Mouse (Mus musculus) hindbrain, embryonic 11.5 days (tissue): Measurements from ENCODE around the gene Phf23. TPM values are rescaled to one million over a fixed set of nuclear protein-coding genes. Genes with fewer than 3 reads are reported as not detected.
"Not testable (repeated sequence)": the region's sequence is repeated elsewhere in the genome, so short reads cannot be mapped to it uniquely, and the experiment has no call there.

Source experiments
- ATAC-seq: fragments of 200-750 bp; cut with Nextera tagmentation; 2 replicates; pipeline ENCODE4 v1.8.0; 2017; ENCODE audit warnings: mild to moderate bottlenecking, moderate TSS enrichment, moderate library complexity; ENCODE audit not compliant: low FRiP score
- DNase-seq: peaks from one replicate; pipeline ENCODE4 v3.0.0-alpha.2; 2015; ENCODE audit warnings: low spot score
- H3K27ac ChIP-seq: fragments of 300-500 bp; sonication (generic); 2 replicates; pipeline ENCODE4 v1.5.1; 2014; ENCODE audit warnings: mild to moderate bottlenecking, low read depth, low read length
- H3K27me3 ChIP-seq: fragments of 300-500 bp; sonication (generic); 2 replicates; pipeline ENCODE4 v1.6.1; 2014; ENCODE audit warnings: mild to moderate bottlenecking, low read length, moderate library complexity, mixed read lengths; ENCODE audit not compliant: control insufficient read depth, insufficient read depth
- H3K36me3 ChIP-seq: fragments of 300-500 bp; sonication (generic); 2 replicates; pipeline ENCODE4 v1.6.1; 2014; ENCODE audit warnings: mild to moderate bottlenecking, low read length, moderate library complexity, mixed read lengths; ENCODE audit not compliant: control insufficient read depth, insufficient read depth
- H3K4me1 ChIP-seq: fragments of 300-500 bp; sonication (generic); replicated peaks from 2 replicates; pipeline ENCODE4 v1.6.1; 2014; ENCODE audit warnings: low read length, mixed read lengths; ENCODE audit not compliant: control insufficient read depth, insufficient read depth
- H3K4me2 ChIP-seq: fragments of 300-500 bp; sonication (generic); replicated peaks from 2 replicates; pipeline ENCODE4 v1.6.1; 2014; ENCODE audit warnings: mild to moderate bottlenecking, low read depth, low read length
- H3K4me3 ChIP-seq: fragments of 300-500 bp; sonication (generic); 2 replicates; pipeline ENCODE4 v1.5.1; 2014; ENCODE audit warnings: low read depth, low read length
- H3K9ac ChIP-seq: fragments of 300-500 bp; sonication (generic); 2 replicates; pipeline ENCODE4 v1.6.1; 2014; ENCODE audit warnings: low read depth, low read length
- H3K9me3 ChIP-seq: fragments of 300-500 bp; sonication (generic); 2 replicates; pipeline ENCODE4 v1.6.1; 2016; ENCODE audit warnings: low read length; ENCODE audit not compliant: control insufficient read depth
- WGBS: fragments of 180-500 bp; shearing (Covaris S2); extraction: QIAGEN DNeasy Blood & Tissue Kit; methylation state at CpG from one replicate; pipeline ENCODE4 v1.1.7; 2014; 5-methylcytosine and 5-hydroxymethylcytosine counted together
- polyA plus RNA-seq: library from polyadenylated mRNA; unstranded; fragments of >200 nt; fragmentation: Nextera tagmentation; extraction: Ambion mirVana; gene quantifications from 2 replicates; pipeline ENCODE4 v1.2.1, GENCODE M21; 2014

Gene Phf23
- polyA plus RNA-seq, 1 experiment from 2014 or later: 57.5 TPM

DNA sequence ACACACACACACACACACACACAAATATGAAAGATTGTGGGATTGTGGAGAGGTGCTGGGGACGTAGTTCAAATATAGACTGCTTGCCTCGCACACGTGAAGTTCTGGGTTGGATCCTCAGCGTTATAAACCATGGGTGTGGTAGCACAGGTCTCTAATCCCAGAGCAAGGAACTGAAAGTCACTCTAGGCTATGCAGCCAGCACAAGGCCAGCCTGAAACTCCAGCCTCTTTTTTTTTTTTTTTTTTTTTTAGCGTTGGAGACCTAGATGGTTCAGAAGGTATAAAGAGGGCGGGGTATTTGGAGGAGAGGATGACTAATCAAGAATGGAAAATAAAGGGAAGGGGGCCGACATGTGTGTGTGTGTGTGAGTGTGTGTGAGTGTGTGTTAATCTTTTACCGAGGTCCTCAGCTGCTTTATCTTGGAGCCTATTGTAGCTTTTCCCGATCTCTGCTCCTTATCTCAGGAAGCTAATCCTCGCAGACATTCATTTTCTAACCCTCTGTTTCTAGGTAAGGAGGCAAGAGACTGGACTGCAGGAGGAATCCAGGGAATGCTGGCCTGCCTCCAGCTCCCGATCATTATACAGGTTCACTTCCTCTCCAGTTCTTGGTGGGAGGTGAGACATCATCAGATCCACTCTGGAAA is 42.2 kb upstream of the Phf23 start:
- Histone ChIP-seq H3K36me3 (no peaks in the 10 kb centered on the region), H3K4me1 (peaks cover 3% of the 10 kb centered on the region; the same call in 1 of the 2 replicates), H3K4me3 (no peak overlapping the region), H3K9ac (no peak overlapping the region), H3K9me3 (no peaks in the 10 kb centered on the region), H3K27ac (no peak overlapping the region), H3K27me3 (no peaks in the 10 kb centered on the region), H3K4me2 (no peak overlapping the region)
- no peak for DNase-seq
- ATAC-seq: no peak
- 75% methylated on average over 11 of the region's 11 CpGs for WGBS

DNA sequence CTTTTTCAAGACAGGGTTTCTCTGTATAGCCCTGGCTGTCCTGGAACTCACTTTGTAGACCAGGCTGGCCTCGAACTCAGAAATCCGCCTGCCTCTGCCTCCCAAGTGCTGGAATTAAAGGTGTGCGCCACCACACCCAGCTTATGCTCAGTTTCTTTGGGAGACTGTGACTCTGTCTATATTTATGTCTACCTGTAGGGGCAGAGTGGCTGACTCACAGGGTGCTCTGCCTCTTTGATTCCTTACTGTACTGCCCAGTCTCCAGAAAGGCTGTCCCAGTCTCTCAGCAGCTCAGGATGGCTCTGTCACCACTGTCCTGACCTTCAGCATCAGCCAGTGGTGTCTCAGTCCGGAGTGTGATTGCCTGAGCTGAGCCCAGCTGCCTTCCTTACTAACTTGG is 40.0 kb upstream of the Phf23 start:
- WGBS: 80% methylated on average over 4 of the region's 4 CpGs
- H3K4me3 ChIP-seq, ATAC-seq, H3K27ac ChIP-seq, H3K36me3 ChIP-seq, H3K27me3 ChIP-seq, DNase-seq, H3K9me3 ChIP-seq, H3K4me2 ChIP-seq, H3K4me1 ChIP-seq, H3K9ac ChIP-seq: not testable (repeated sequence)

- no peaks in the 10 kb centered on the region for H3K9me3 ChIP-seq
- no peaks in the 10 kb centered on the region for H3K4me1 ChIP-seq
- H3K27me3 ChIP-seq: no peaks in the 10 kb centered on the region
- DNase-seq (no peak), ATAC-seq (no peak)
- no peak overlapping the region for H3K9ac ChIP-seq
- H3K4me2 ChIP-seq: no peak overlapping the region
- H3K27ac ChIP-seq: no peak overlapping the region
- no peak overlapping the region for H3K4me3 ChIP-seq
- H3K36me3 ChIP-seq: no peaks in the 10 kb centered on the region
- WGBS: 76% methylated on average over 1 of the region's 1 CpGs
Measured at GRCm38 (mm10) chr11:69956218-69956617, 39.4 kb upstream of the Phf23 start.

GRCm38 (mm10) chr11:69960616-69961015 is 35.0 kb upstream of the Phf23 start:
- 29% methylated on average over 5 of the region's 5 CpGs for WGBS
- no peak overlapping the region for H3K4me2 ChIP-seq
- no peaks in the 10 kb centered on the region for H3K9me3 ChIP-seq
- no peaks in the 10 kb centered on the region for H3K36me3 ChIP-seq
- DNase-seq: peak; percentile 24
- H3K27me3 ChIP-seq: peaks cover 34% of the 10 kb centered on the region
- H3K4me1 ChIP-seq: no peaks in the 10 kb centered on the region; the same call in 1 of the 2 replicates
- no peak overlapping the region for H3K4me3 ChIP-seq
- no peak overlapping the region for H3K27ac ChIP-seq
- ATAC-seq: no peak
- H3K9ac ChIP-seq: no peak overlapping the region

- 55% methylated on average over 5 of the region's 5 CpGs for WGBS
- DNase-seq (no peak), ATAC-seq (no peak)
- Histone ChIP-seq H3K27me3 (peaks cover 46% of the 10 kb centered on the region), H3K4me1 (peaks cover 2% of the 10 kb centered on the region; the same call in 1 of the 2 replicates), H3K36me3 (no peaks in the 10 kb centered on the region), H3K27ac (no peak overlapping the region), H3K9me3 (no peaks in the 10 kb centered on the region), H3K4me2 (no peak overlapping the region), H3K4me3 (no peak overlapping the region), H3K9ac (no peak overlapping the region)
Measured at GRCm38 (mm10) chr11:69961841-69962240, 33.7 kb upstream of the Phf23 start.

GRCm38 (mm10) chr11:69964650-69965270 is 30.8 kb upstream of the Phf23 start, which contains the start of gene Cldn7:
Gene Cldn7, plus strand, starts transcription at chr11:69964779.
- H3K4me1 ChIP-seq: peaks cover 2% of the 10 kb centered on the region; the same call in 1 of the 2 replicates
- no peak within 1 kb of the TSS for H3K9ac ChIP-seq
- 12% methylated on average over 24 of the region's 24 CpGs for WGBS
- DNase-seq (peak; percentile 33), ATAC-seq (no peak)
- H3K4me3 ChIP-seq: peak within 1 kb of the TSS; percentile 19; the same call in 1 of the 2 replicates
- no peaks in the 10 kb centered on the region for H3K9me3 ChIP-seq
- H3K36me3 ChIP-seq: no peaks in the 10 kb centered on the region
- no peak within 1 kb of the TSS for H3K4me2 ChIP-seq
- no peak within 1 kb of the TSS for H3K27ac ChIP-seq
- H3K27me3 ChIP-seq: peaks cover 57% of the 10 kb centered on the region

GRCm38 (mm10) chr11:69965271-69966005 is 30.1 kb upstream of the Phf23 start:
- no peak overlapping the region; the same call in 1 of the 2 replicates for H3K9ac ChIP-seq
- DNase-seq: peak; percentile 44
- no peak overlapping the region for H3K27ac ChIP-seq
- 3% methylated on average over 49 of the region's 49 CpGs for WGBS
- no peak for ATAC-seq
- H3K9me3 ChIP-seq: no peaks in the 10 kb centered on the region
- H3K4me1 ChIP-seq: peaks cover 2% of the 10 kb centered on the region; the same call in 1 of the 2 replicates
- peak overlapping the region; percentile 20 for H3K4me3 ChIP-seq
- 0 out of 2 replicates have a peak, but pooled peaks cover 1% of the 10 kb centered on the region for H3K36me3 ChIP-seq
- peaks cover 57% of the 10 kb centered on the region for H3K27me3 ChIP-seq
- no peak overlapping the region for H3K4me2 ChIP-seq

- ATAC-seq: no peak
- Histone ChIP-seq H3K9ac (peak overlapping the region; percentile 3; the same call in 1 of the 2 replicates), H3K27ac (no peak overlapping the region), H3K27me3 (peaks cover 57% of the 10 kb centered on the region), H3K4me1 (peaks cover 2% of the 10 kb centered on the region; the same call in 1 of the 2 replicates), H3K36me3 (0 out of 2 replicates have a peak, but pooled peaks cover 3% of the 10 kb centered on the region), H3K4me3 (peak overlapping the region; percentile 20), H3K9me3 (no peaks in the 10 kb centered on the region), H3K4me2 (peak overlapping the region; percentile 26)
- 1% methylated on average over 59 of the region's 59 CpGs for WGBS
- peak; percentile 54 for DNase-seq
Measured at GRCm38 (mm10) chr11:69966006-69966859, 29.3 kb upstream of the Phf23 start.
